Mouse (Mus musculus) forebrain, embryonic 15.5 days (tissue): ENCODE results near the gene Atrip. TPM values are rescaled to one million over a fixed set of nuclear protein-coding genes. Genes with fewer than 3 reads are reported as not detected.

Source experiments
- ATAC-seq: fragments of 200-750 bp; cut with Nextera tagmentation; replicated peaks from 2 replicates; pipeline ENCODE4 v1.8.0; 2017; ENCODE audit warnings: mild to moderate bottlenecking, moderate TSS enrichment, moderate library complexity
- H3K27ac ChIP-seq: fragments of 300-500 bp; sonication (generic); replicated peaks from 2 replicates; pipeline ENCODE4 v1.5.1; 2015; ENCODE audit warnings: mild to moderate bottlenecking, inconsistent platforms
- H3K27me3 ChIP-seq: fragments of 300-500 bp; sonication (generic); 2 replicates; pipeline ENCODE4 v1.6.1; 2015; ENCODE audit warnings: inconsistent platforms
- H3K36me3 ChIP-seq: fragments of 300-500 bp; sonication (generic); 2 replicates; pipeline ENCODE4 v1.6.1; 2015; ENCODE audit warnings: mild to moderate bottlenecking, inconsistent platforms
- H3K4me1 ChIP-seq: fragments of 300-500 bp; sonication (generic); 2 replicates; pipeline ENCODE4 v1.6.1; 2015; ENCODE audit warnings: inconsistent platforms
- H3K4me2 ChIP-seq: fragments of 300-500 bp; sonication (generic); replicated peaks from 2 replicates; pipeline ENCODE4 v1.6.1; 2015; ENCODE audit warnings: mild to moderate bottlenecking, inconsistent platforms
- H3K4me3 ChIP-seq: fragments of 300-500 bp; sonication (generic); 2 replicates; pipeline ENCODE4 v1.5.1; 2015; ENCODE audit warnings: mild to moderate bottlenecking, inconsistent platforms
- H3K9ac ChIP-seq: fragments of 300-500 bp; sonication (generic); replicated peaks from 2 replicates; pipeline ENCODE4 v1.6.1; 2015; ENCODE audit warnings: mild to moderate bottlenecking, inconsistent platforms
- H3K9me3 ChIP-seq: fragments of 300-500 bp; sonication (generic); 2 replicates; pipeline ENCODE4 v1.6.1; 2016; ENCODE audit warnings: inconsistent platforms
- WGBS: fragments of 180-500 bp; shearing (Covaris S2); methylation state at CpG from one replicate; pipeline ENCODE4 v1.1.7; 2015; ENCODE audit warnings: mixed read lengths; 5-methylcytosine and 5-hydroxymethylcytosine counted together
- polyA plus RNA-seq: library from polyadenylated mRNA; unstranded; fragments of >200 nt; fragmentation: Nextera tagmentation; extraction: Ambion mirVana; gene quantifications from 2 replicates; pipeline ENCODE4 v1.2.1, GENCODE M21; 2015

The Atrip gene
- polyA plus RNA-seq, 1 experiment from 2014 or later = 36.5 TPM

DNA sequence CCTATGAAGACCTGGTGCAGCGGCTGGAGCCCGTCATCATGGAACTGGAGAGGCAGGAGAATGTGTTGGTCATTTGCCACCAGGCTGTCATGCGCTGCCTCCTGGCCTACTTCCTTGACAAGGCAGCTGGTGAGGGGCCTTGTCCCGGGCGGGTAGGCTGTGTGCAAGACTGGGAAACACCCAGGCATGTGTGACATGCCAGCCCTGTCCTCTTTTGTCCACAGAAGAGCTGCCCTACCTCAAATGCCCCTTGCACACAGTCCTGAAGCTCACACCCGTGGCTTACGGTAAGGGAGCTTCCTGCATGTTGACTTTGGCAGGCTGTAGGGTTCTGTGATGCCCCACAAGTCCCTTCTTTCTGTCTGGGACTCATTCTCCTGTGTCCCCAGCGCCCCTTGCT lies 46.4 kb downstream of the Atrip start:
- no peaks in the 10 kb centered on the region for H3K4me1 ChIP-seq
- no peak for ATAC-seq
- no peaks in the 10 kb centered on the region for H3K9me3 ChIP-seq
- H3K27me3 ChIP-seq = no peaks in the 10 kb centered on the region
- no peak overlapping the region for H3K4me2 ChIP-seq
- no peak overlapping the region for H3K9ac ChIP-seq
- no peak overlapping the region for H3K27ac ChIP-seq
- no peak overlapping the region for H3K4me3 ChIP-seq
- 82% methylated on average over 8 of the region's 8 CpGs for WGBS
- peaks cover 7% of the 10 kb centered on the region; the same call in 1 of the 2 replicates for H3K36me3 ChIP-seq

DNA sequence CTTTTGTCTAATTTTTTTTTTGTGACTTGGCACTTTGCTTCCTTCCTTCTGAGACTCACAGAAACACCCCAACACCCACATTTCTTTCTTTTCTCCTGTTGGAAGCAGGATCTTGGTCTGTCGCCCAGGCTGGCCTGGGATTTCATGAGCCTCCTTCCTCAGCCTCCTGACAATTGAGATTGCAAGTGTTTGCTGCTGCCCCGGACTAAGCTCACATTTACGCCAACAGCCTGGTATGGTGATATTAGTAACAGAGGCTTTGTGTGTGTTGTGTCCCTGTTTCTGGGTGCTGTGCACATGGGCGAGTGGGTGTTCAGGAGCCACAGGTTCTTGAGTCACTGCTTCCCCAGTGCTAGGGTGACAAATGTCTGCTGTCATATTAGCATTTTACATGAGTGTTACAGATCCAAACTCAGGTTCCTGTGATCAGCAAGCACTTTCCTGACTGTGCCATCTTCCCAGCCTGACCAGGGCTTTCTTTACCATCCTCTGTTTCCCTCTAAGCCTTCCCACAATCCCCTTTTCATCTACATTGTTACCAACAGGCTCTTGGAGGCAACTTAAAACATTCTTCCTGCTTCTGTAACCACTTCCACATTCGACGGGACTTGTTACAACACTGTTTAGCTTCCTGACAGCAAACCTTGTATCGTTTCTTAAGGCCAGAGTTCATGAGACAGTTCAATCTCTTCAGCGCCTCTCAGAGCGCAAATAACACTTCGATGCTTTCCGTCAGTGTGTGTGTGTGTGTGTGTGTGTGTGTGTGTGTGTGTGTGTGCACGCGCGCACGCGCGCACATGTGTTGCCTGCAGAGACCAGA lies 50.8 kb downstream of the Atrip start:
- Histone ChIP-seq H3K27me3 (no peaks in the 10 kb centered on the region), H3K36me3 (0 out of 2 replicates have a peak, but pooled peaks cover 4% of the 10 kb centered on the region), H3K4me2 (no peak overlapping the region), H3K27ac (no peak overlapping the region), H3K9ac (no peak overlapping the region), H3K4me3 (no peak overlapping the region), H3K9me3 (no peaks in the 10 kb centered on the region), H3K4me1 (no peaks in the 10 kb centered on the region)
- 92% methylated on average over 17 of the region's 17 CpGs for WGBS
- ATAC-seq = no peak

DNA sequence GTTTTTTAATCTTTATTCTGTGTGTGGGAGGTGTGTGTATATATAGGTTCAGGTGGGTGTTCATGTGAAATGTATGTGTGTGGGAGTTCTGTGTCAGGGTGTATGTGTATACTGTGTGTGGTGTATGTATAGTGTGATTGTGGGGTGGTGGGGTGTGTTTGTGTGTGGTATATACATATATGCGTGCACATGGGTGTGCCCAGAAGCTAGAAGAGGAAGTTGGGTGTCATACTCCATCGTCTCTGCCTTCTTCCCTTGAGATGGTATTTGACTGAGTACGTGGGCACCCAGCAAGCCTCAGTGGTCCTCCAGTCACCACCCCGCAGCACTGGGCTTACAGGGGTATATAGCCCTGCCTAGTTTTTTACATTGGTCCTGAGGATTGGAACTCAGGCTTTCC lies 52.5 kb downstream of the Atrip start:
- no peaks in the 10 kb centered on the region for H3K9me3 ChIP-seq
- no peak overlapping the region for H3K27ac ChIP-seq
- H3K4me1 ChIP-seq = no peaks in the 10 kb centered on the region
- H3K9ac ChIP-seq = no peak overlapping the region
- 90% methylated on average over 4 of the region's 4 CpGs for WGBS
- no peak overlapping the region for H3K4me2 ChIP-seq
- peaks cover 4% of the 10 kb centered on the region; the same call in 1 of the 2 replicates for H3K36me3 ChIP-seq
- H3K4me3 ChIP-seq = no peak overlapping the region
- H3K27me3 ChIP-seq = no peaks in the 10 kb centered on the region
- no peak for ATAC-seq

DNA sequence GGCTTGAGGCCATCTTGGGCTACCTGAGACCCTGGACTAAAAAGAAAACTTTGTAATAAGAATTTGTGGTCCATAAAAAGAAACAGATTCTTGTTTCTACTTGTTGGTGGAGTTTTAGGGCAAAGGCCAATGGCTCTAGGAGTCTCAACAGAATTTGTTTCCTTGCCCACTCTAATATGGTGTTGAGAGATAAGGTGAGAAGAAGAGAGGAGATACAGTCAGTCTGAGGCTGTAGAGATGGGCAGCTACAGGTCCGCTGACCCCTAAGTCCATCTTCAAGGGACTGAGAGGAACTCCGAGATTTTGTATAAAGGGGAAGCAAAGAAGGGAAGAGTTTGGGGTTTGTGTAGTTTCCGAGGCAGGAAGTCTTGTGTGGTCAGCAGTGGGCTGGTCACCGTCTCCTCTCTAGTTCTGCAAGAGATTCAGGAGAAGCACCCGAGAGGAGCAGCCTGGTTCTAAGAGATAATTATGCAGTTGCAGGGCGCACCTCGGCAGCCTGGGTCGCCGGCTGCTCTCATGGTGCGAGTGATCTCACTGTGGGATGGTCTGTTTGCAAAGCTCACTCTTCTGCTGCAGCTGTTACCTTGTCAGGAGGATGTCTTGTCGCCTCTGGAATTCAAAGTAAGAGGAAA lies 56.8 kb downstream of the Atrip start:
- H3K27ac ChIP-seq = no peak overlapping the region
- no peaks in the 10 kb centered on the region for H3K9me3 ChIP-seq
- no peak overlapping the region for H3K4me2 ChIP-seq
- H3K9ac ChIP-seq = no peak overlapping the region
- no peak for ATAC-seq
- no peak overlapping the region for H3K4me3 ChIP-seq
- H3K4me1 ChIP-seq = no peaks in the 10 kb centered on the region
- 81% methylated on average over 11 of the region's 11 CpGs for WGBS
- no peaks in the 10 kb centered on the region; the same call in 1 of the 2 replicates for H3K36me3 ChIP-seq
- H3K27me3 ChIP-seq = no peaks in the 10 kb centered on the region

DNA sequence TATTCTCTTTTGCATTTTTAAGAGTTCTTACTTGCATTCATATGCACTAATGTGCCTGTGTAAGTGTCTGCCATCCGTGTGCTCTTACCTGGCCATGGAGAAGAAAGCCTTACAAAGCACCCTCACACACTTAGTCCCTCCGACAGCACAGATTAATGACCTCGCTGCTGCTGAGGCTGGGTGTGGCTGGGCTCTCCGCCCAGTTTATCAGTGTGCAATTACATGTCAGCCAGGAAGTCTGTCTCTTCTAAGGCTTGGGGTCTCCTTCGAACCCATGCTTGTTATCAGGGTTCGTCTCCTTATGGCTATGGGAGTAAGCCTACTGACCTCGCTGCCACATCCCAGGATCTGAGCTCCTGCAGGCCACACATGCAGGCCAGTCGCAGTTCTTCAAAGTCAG lies 58.5 kb downstream of the Atrip start:
- H3K36me3 ChIP-seq = peaks cover 6% of the 10 kb centered on the region; the same call in 1 of the 2 replicates
- no peaks in the 10 kb centered on the region for H3K27me3 ChIP-seq
- H3K4me2 ChIP-seq = no peak overlapping the region
- ATAC-seq = no peak
- WGBS = 81% methylated on average over 8 of the region's 8 CpGs
- no peaks in the 10 kb centered on the region for H3K4me1 ChIP-seq
- no peak overlapping the region for H3K4me3 ChIP-seq
- no peaks in the 10 kb centered on the region for H3K9me3 ChIP-seq
- no peak overlapping the region for H3K27ac ChIP-seq
- H3K9ac ChIP-seq = no peak overlapping the region

DNA sequence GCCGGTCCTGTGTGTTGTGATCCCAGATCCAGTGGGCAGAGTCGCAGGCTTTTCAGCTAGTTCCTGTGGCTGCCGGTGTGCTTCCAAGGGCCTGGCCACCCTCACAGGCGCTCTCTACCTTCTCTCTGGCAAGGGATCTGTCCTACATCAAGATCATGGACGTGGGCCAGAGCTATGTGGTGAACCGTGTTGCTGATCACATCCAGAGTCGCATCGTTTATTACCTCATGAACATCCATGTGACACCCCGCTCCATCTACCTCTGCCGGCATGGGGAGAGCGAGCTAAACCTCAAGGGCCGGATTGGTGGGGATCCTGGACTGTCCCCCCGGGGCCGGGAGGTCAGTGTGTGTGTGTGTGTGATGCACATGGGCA lies 63.6 kb downstream of the Atrip start:
- no peak for ATAC-seq
- H3K4me2 ChIP-seq = no peak overlapping the region
- no peaks in the 10 kb centered on the region for H3K4me1 ChIP-seq
- 86% methylated on average over 14 of the region's 14 CpGs for WGBS
- H3K27ac ChIP-seq = no peak overlapping the region
- no peak overlapping the region for H3K4me3 ChIP-seq
- H3K36me3 ChIP-seq = peaks cover 9% of the 10 kb centered on the region; the same call in 1 of the 2 replicates
- H3K9ac ChIP-seq = no peak overlapping the region
- H3K27me3 ChIP-seq = no peaks in the 10 kb centered on the region
- no peaks in the 10 kb centered on the region for H3K9me3 ChIP-seq

DNA sequence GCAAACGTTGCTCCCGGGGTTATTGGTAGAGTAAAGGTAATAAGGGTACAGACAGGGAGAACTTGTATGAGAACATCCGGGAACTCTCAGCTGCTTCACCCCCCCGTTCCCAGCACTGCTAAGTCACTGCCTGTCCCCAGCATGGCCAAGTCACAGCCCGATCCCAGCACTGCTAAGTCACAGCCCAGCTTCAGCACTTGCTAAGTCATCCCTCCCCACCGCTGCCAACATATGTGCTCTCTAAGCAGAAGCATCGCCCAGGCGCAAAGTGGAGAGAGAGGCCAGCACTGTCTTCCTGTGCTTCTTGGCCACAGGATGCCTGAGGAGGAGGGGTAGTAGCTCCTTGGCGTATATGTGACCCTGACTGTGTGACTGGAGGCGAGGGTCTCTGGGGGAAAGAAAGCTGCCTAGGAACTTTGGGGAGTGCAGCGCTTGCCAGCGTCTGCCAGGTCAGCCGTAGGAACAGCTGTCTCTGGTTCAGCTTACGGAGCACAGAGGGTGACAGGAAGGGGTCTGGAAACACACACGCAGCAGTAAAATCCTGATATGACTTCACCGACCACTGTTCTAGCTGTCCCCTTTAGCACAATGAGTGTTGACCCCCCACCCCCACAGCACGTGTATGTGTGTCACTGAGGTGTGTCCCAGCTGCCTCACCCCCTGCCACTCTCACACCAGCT lies 64.1 kb downstream of the Atrip start:
- no peaks in the 10 kb centered on the region for H3K27me3 ChIP-seq
- no peak overlapping the region for H3K9ac ChIP-seq
- no peaks in the 10 kb centered on the region for H3K9me3 ChIP-seq
- H3K27ac ChIP-seq = no peak overlapping the region
- H3K4me3 ChIP-seq = no peak overlapping the region
- H3K36me3 ChIP-seq = peaks cover 9% of the 10 kb centered on the region; the same call in 1 of the 2 replicates
- WGBS = 67% methylated on average over 17 of the region's 17 CpGs
- no peak overlapping the region for H3K4me2 ChIP-seq
- no peaks in the 10 kb centered on the region for H3K4me1 ChIP-seq
- no peak for ATAC-seq

DNA sequence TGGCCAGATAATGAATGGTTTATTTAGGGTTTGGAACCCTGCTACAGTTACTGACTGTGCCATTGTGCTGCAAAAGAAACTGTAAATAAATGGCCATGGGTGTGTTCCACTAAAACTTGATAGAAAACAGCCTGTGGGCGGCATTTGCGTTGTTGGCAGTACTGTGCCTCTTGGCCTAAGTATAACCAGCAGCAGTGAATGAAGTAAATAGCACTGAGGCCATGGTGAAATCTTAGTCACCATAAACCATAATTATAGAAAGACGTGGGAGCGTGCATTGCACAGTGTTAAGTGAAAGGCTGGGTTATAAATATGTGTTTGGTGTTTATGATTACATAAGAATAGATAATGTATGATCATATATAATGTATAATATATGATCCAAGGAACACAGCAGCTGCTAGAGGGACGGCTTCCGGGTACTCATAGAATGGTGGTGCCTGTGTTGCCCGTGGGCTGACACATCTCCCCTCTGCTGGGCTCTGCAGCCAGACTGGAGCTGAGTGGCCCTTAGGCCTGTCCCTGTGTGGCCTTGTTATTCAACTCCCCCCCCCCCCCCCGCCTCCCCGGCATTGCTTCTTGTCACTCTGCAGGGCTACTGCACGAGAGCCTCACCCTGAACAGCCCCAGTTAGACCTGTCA lies 64.8 kb downstream of the Atrip start:
- no peaks in the 10 kb centered on the region for H3K27me3 ChIP-seq
- H3K4me3 ChIP-seq = no peak overlapping the region
- WGBS = 74% methylated on average over 9 of the region's 10 CpGs
- no peaks in the 10 kb centered on the region for H3K4me1 ChIP-seq
- H3K27ac ChIP-seq = no peak overlapping the region
- no peak for ATAC-seq
- H3K36me3 ChIP-seq = peaks cover 9% of the 10 kb centered on the region; the same call in 1 of the 2 replicates
- no peak overlapping the region for H3K4me2 ChIP-seq
- H3K9ac ChIP-seq = no peak overlapping the region
- H3K9me3 ChIP-seq = no peaks in the 10 kb centered on the region

DNA sequence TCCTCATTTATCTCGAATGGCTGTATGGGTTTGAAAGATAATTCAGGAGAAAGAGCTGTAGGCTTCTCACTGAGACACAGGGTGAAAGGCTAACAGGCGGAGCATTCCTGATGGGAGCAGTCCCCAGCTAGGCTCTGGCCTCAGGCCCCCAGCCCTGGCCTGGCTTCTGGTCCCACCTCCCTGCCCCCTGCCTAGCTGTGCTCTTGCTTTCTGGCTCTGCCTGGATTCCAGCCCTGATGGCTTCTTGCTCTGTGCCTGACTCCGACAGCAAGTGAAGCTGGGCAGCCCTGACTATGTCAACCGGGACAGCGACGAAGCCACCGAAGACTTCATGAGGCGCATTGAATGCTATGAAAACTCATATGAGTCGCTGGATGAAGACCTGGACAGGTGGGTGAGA lies 65.8 kb downstream of the Atrip start:
- ATAC-seq = no peak
- no peak overlapping the region for H3K9ac ChIP-seq
- no peak overlapping the region for H3K4me2 ChIP-seq
- no peaks in the 10 kb centered on the region for H3K9me3 ChIP-seq
- no peaks in the 10 kb centered on the region for H3K27me3 ChIP-seq
- 78% methylated on average over 9 of the region's 9 CpGs for whole genome bisulfite sequencing
- H3K36me3 ChIP-seq = peaks cover 9% of the 10 kb centered on the region; the same call in 1 of the 2 replicates
- no peak overlapping the region for H3K27ac ChIP-seq
- no peak overlapping the region for H3K4me3 ChIP-seq
- no peaks in the 10 kb centered on the region for H3K4me1 ChIP-seq
